Mouse (Mus musculus) monocyte, adult 2 months (primary cell): ENCODE results near the gene Opa1.

Experiments used
- DNase-seq, 2 experiments: peaks; one replicate each; pipeline ENCODE4 v3.0.0; 2022; ENCODE audit warnings: low spot score in 2 of 2, low read depth in 1 of 2

The Opa1 gene

DNA sequence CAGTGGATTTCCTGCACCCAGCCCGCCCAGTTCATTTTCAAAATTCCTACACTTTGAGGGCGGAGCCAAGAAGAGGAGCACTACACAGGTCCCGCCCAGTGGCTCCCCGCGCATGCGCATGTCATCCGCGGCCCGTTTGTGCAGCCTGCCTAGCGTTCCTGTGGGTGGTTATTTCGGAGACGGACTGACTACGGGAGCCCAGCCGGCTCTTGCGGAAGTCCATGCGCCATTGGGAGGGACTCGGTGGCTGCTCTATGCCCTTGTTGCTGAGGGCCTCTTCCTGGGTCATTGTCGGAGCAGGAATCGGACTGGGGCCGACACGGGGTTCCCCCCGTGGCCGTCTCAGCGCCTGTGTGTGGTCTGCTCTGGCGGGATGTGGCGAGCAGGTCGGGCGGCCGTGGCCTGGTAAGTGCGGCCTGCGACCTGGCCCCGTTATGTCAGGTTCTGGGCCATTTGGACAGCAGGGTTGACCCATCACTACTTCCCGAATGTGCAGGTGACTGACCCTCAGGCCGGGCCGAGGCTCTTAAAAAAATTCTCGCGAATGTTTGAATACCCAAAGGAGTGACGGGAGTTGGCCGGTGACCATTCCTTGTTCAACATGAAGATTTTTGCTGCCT lies at the start of gene Opa1:
Gene Opa1, plus strand, starts transcription at position 168 of the 620 bp plus-strand sequence.
- peak; percentile 90 to 97 for DNase-seq

- DNase-seq: no peak
These were observed 45.5 kb upstream of the Opa1 start for GRCm38 (mm10) chr16:29533641-29534040.

DNA sequence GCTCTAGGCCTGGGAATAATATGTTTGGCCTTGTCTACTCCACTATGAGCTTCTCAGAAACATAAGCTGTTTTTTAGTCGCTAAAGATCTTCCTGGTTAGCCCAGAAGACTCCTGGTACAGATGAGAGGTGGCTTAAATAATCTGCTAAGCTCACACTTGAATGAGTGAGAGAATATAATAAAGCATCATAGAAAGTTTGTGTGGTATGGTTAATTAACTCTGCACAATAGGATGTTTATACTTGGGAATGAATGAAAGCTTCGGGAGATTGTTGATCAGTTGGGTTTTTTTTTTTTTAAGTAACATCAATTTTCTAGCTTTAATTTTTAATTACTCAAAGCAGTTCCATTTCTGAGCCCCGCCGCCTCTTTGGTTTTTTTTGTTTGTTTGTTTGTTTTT lies 43.3 kb upstream of the Opa1 start:
- no peak for DNase-seq

- no peak for DNase-seq
These were observed 42.5 kb upstream of the Opa1 start for GRCm38 (mm10) chr16:29536411-29537204.

DNA sequence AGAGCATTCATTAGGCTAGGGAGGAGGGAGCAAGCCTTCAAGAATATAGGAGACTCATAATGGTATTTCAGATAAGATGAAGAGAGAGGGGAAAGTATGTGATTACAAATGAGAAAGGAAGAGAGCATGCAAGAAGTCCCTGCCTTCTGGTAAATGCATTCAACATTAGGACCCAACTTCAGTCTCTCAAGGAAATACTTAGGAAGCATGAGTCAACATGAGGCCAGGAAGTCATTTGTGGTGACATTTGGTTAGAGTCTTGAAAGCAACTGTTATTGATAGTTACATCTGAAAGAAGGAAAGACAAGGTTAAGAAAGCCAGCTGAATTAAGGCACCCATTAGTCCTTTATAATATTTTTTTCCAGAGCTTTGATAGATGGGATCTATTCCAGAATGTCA lies 39.2 kb upstream of the Opa1 start:
- DNase-seq: no peak

GRCm38 (mm10) chr16:29541261-29541683 lies 37.9 kb upstream of the Opa1 start:
- DNase-seq: no peak

- DNase-seq: no peak
These were observed 34.3 kb upstream of the Opa1 start, which contains the start of gene Atp13a4 for GRCm38 (mm10) chr16:29544829-29545228. TSS of gene Atp13a4 (minus strand) at chr16:29544864.

DNA sequence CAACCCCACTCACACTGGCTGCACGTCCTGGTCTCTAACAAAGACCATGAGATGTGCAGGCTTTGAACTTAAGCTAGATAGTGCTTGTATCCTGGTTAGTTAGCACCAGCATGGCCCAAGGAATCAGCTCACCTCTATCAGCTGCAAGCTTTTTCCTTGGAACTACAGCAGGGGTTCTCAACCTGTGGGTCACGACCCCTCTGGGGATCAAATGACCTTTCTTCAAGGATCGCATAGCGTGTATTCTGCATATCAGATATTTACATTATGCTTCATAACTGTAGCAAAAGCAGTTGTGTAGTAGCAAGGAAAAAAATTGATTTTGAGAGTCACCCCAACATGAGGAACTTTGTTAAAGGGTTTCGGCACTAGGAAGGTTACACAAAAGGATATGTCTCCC lies 19.5 kb upstream of the Opa1 start:
- DNase-seq: no peak

DNA sequence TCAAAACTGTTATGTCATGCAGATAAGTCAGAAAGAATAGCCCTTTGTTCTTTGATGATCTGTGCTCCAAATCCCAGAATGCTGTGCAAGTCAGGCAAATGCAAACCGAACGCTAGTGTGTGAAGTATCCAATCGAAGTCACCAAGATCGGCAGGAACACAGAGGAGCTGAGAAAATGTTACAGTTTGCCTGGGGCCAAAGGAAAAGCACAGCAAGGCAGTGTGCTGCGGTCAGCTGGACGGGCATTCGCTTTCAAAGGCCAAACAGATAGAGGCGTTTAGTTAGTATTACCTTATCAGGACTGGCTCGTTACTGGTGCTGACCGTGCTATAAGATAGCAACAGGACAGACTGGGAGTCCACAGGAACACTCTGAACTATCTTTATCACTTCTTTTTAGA lies 18.7 kb upstream of the Opa1 start:
- no peak for DNase-seq

- no peak for DNase-seq
These were observed 18.3 kb upstream of the Opa1 start for GRCm38 (mm10) chr16:29560869-29561268.

DNA sequence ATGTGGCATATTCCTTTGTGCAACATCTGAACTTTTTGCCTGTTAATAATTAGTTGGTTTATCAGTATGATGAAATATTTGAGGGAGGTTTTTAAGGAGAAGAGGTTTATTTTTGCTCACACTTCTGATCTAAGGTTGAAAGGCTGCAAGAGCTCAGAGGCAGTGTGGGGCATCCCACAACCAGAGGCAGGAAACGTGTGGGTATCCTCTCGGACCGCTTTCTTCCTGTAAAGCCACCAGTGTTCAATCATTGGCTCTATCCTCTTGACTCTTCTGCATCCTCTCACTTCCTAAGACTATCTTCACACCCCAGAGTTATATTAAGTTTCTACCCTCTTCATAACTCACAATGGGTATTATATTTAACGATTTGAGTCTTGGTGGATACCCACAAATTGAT lies 5.1 kb upstream of the Opa1 start:
- DNase-seq: no peak

GRCm38 (mm10) chr16:29575620-29576019 lies 3.5 kb upstream of the Opa1 start:
- DNase-seq: no peak

- DNase-seq: no peak
These were observed 648 bp downstream of the Opa1 start for GRCm38 (mm10) chr16:29579787-29580176.

GRCm38 (mm10) chr16:29592171-29592570 lies 13.0 kb downstream of the Opa1 start:
- DNase-seq: no peak

GRCm38 (mm10) chr16:29597122-29597521 lies 18.0 kb downstream of the Opa1 start:
- DNase-seq: no peak

GRCm38 (mm10) chr16:29605546-29605945 lies 26.4 kb downstream of the Opa1 start:
- no peak for DNase-seq

- no peak for DNase-seq
These were observed 28.0 kb downstream of the Opa1 start for GRCm38 (mm10) chr16:29607131-29607530.

- DNase-seq: no peak
These were observed 35.6 kb downstream of the Opa1 start for GRCm38 (mm10) chr16:29614762-29615161.

DNA sequence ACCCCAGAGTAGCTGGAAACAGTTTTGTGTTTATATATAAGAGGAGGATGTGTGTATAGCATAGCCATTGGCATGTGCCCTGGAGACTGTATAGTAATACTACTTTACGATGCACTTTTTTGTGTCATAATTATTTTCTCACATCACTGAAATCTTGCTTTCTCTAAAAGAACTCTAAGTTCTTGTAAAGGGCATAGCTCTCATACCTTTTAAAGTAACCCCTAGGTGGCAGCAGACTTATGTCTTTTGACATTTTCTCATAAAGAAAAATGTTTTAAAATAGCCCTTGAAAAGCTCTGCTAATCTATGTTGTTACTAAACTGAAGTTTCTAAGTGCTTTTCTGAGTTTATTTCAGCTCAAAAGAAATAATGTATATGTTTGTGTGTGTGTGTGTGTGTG lies 49.9 kb downstream of the Opa1 start:
- no peak for DNase-seq

DNA sequence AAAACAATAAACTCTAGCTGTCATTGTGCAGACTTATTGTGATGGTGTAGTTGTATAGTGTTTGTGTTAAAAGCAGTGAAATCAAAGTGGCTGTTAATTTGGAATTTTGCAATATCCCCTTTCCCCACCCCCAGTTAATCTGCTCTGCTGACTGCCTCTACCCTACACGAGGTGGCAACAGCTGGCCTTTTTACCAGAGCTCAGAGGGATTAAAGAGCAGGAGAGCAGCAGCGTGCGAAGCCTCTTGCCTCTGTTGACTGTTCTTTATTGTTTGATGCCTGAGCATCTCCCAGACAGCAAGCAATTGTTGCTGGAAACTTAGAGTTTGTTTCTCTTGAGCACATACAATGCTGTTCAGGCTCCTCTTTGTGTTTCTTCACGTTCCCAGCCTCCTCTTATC lies 56.6 kb downstream of the Opa1 start:
- no peak for DNase-seq

GRCm38 (mm10) chr16:29642376-29642775 lies 63.2 kb downstream of the Opa1 start:
- DNase-seq: no peak

DNA sequence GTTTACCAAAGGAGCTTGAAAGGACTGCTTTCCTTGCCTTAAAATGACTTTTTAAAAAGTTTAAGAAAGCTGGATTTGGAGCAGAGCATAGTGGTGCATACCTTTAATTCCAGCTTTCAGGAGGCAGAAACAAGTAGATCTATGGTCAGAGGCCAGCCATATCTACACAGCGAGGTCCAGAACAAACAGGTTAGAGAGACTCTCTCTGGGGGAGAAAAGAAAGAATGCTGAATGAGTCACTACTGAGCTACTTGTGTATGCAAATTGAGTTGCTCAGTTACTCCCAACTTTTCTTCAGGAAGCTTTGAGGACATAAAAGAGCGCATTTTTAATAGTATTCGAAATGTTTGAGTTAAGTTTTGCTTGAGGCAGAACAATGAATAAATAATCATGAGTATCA lies 65.7 kb downstream of the Opa1 start:
- DNase-seq: no peak

- DNase-seq: no peak
These were observed 67.1 kb downstream of the Opa1 start for GRCm38 (mm10) chr16:29646202-29646601.
